Mouse (Mus musculus) G1E (cell line): ENCODE data around the gene Fsd1l.

Experiments
- CTCF ChIP-seq: IDR thresholded peaks from 2 replicates; pipeline ENCODE4 v1.5.1; 2012; ENCODE audit warnings: low read depth, low read length, inconsistent platforms, mixed read lengths
- GATA1 ChIP-seq: IDR thresholded peaks from 2 replicates; pipeline ENCODE4 v1.6.1; 2012; ENCODE audit warnings: borderline replicate concordance, low read length, inconsistent platforms, mixed read lengths
- TAL1 ChIP-seq: conservative IDR thresholded peaks from 2 replicates; pipeline ENCODE4 v1.6.1; 2012; ENCODE audit warnings: low read depth, low read length, inconsistent platforms, mixed read lengths

DNA sequence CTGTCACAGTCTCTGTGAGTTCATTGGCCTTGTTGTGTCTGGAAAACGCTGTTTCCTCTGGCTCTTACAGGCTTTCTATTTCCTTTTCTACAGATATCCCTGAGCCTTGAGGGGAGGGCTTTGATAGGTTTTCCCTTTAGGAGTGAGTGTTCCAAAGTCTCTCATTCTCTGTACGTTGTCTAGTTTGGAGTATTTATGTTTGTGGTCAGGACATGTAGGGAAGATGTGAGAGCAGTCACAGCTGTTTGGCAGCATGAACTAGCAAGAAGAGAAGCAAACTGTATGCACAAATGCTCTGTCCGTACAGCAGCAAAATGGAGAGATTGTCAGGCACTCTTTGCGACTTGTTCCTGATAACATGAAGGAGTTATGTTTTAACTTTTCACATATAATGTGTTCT, 86.3 kb downstream of the Fsd1l start:
- TF ChIP-seq TAL1 (no peak), CTCF (no peak), GATA1 (no peak)
